Mouse (Mus musculus) lung, adult 2 months (tissue): Measurements from ENCODE around the gene Mpped2.

ENCODE experiments used
- CTCF ChIP-seq: fragments of 200-500 bp; IDR thresholded peaks from 2 replicates; pipeline ENCODE4 v1.5.1; 2011; ENCODE audit warnings: mild to moderate bottlenecking, low read length, control low read depth; ENCODE audit not compliant: insufficient read depth
- POLR2A ChIP-seq: fragments of 200-500 bp; IDR thresholded peaks from 2 replicates; pipeline ENCODE4 v1.6.1; 2011; ENCODE audit warnings: low read depth, mild to moderate bottlenecking, control low read depth, low read length, borderline replicate concordance; ENCODE audit errors: extremely low read depth

- TF ChIP-seq CTCF (no peak), POLR2A (no peak)
Measured at GRCm38 (mm10) chr2:106677449-106677848, 15.6 kb upstream of the Mpped2 start.
